Mouse (Mus musculus): ENCODE measurements around the gene Jade2.

DNA sequence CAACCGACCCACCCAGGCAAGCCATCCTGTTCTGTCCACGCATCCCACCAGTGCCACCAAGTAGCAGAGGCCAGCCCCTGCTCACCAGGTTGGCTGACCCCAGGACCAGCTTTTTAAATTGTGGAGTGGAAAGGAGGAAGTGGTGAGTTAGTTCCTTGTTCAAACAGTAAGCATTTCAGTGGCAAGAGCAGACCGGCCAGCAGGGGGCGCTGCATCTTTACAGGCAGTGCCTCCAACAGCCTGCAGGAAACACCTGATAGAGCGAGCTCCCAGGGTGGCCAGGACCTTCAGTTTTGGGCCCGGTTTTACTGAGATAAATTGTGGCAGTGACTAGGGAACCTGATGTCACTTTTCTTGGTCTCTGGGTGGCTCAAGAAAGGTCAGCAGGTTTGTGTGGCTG, 39.7 kb downstream of the Jade2 start:
- no peak for TF ChIP-seq GATA1 (IDR thresholded peaks at IDR 0.05; ENCODE audit: borderline replicate concordance, low read length)
- no peak for TF ChIP-seq FLI1 (IDR thresholded peaks at IDR 0.05; ENCODE audit: low read length)

All from megakaryocyte, embryonic 14.5 days (primary cell).